In genomic region chr13:98540206-98540605, GRCm38 (mm10) we compare ENCODE assay signal across 27 mouse cellular contexts. TPM values are rescaled to one million over a fixed set of nuclear protein-coding genes. Genes with fewer than 3 reads are reported as not detected.
DNase-seq lines count a peak whose midpoint lies in the region; ATAC-seq lines count a peak whose summit lies in the region.
"Had no signal": no experiment of that assay in that cellular context is flagged by ENCODE, and none has a peak within 500 bp of the region (broad histone marks: within the 10 kb centered on the region; RNA-seq: fewer than 3 reads in every experiment).

No protein-coding gene starts in this region.

- WGBS in midbrain, embryonic 11.5 days = 92% methylated on average over 3 of the region's 3 CpGs
- 91% methylated on average over 3 of the region's 3 CpGs for WGBS in midbrain, embryonic 14.5 days
- 86% methylated on average over 3 of the region's 3 CpGs for WGBS in limb, embryonic 10.5 days

- H3K27ac ChIP-seq in midbrain, embryonic 11.5 days (ENCODE audit: low read depth, low read length) = no peak overlapping the region
- H3K27ac ChIP-seq in midbrain, embryonic 14.5 days (replicated peaks; ENCODE audit: low read depth, low read length) = no peak overlapping the region
- H3K27ac ChIP-seq in limb, embryonic 10.5 days = no peak overlapping the region
- H3K27ac ChIP-seq: embryonic facial prominence, embryonic 13.5 days; embryonic facial prominence, embryonic 15.5 days; forebrain, embryonic 10.5 days; forebrain, embryonic 12.5 days had no signal

- H3K9ac ChIP-seq in midbrain, embryonic 11.5 days (ENCODE audit: low read length) = no peak overlapping the region
- H3K9ac ChIP-seq in midbrain, embryonic 14.5 days (replicated peaks; ENCODE audit: low read length) = no peak overlapping the region
- H3K9ac ChIP-seq: embryonic facial prominence, embryonic 13.5 days; embryonic facial prominence, embryonic 15.5 days; forebrain, embryonic 12.5 days had no signal

- no peaks in the 10 kb centered on the region for H3K9me3 ChIP-seq in midbrain, embryonic 11.5 days (ENCODE audit: control insufficient read depth, low read length)
- H3K9me3 ChIP-seq in midbrain, embryonic 14.5 days (ENCODE audit: control insufficient read depth, low read length) = no peaks in the 10 kb centered on the region
- no peaks in the 10 kb centered on the region for H3K9me3 ChIP-seq in limb, embryonic 10.5 days (replicated peaks)
- H3K9me3 ChIP-seq: embryonic facial prominence, embryonic 13.5 days; embryonic facial prominence, embryonic 15.5 days; forebrain, embryonic 10.5 days; forebrain, embryonic 12.5 days; G1E had no signal

- peaks cover 15% of the 10 kb centered on the region; the same call in 1 of the 2 replicates for H3K27me3 ChIP-seq in midbrain, embryonic 11.5 days (ENCODE audit: control insufficient read depth, insufficient read depth, low read length)
- 0 out of 2 replicates have a peak, but pooled peaks cover 4% of the 10 kb centered on the region for H3K27me3 ChIP-seq in midbrain, embryonic 14.5 days (ENCODE audit: control insufficient read depth, insufficient read depth, low read length)
- H3K27me3 ChIP-seq in limb, embryonic 10.5 days (ENCODE audit: low read depth, poor library complexity, severe bottlenecking) = peaks cover 16% of the 10 kb centered on the region
- H3K27me3 ChIP-seq: CH12.LX, Patski had no signal

- no peaks in the 10 kb centered on the region for H3K36me3 ChIP-seq in midbrain, embryonic 11.5 days (ENCODE audit: control insufficient read depth, insufficient read depth, low read length)
- H3K36me3 ChIP-seq in midbrain, embryonic 14.5 days (ENCODE audit: control insufficient read depth, insufficient read depth, low read length) = no peaks in the 10 kb centered on the region
- H3K36me3 ChIP-seq in limb, embryonic 10.5 days = no peaks in the 10 kb centered on the region
- H3K36me3 ChIP-seq: embryonic facial prominence, embryonic 13.5 days; embryonic facial prominence, embryonic 15.5 days; forebrain, embryonic 10.5 days; forebrain, embryonic 12.5 days; G1E had no signal

- H3K4me3 ChIP-seq in midbrain, embryonic 11.5 days (ENCODE audit: low read depth, low read length) = no peak overlapping the region
- H3K4me3 ChIP-seq in midbrain, embryonic 14.5 days (replicated peaks; ENCODE audit: low read depth, low read length) = no peak overlapping the region
- H3K4me3 ChIP-seq in limb, embryonic 10.5 days = no peak overlapping the region
- H3K4me3 ChIP-seq: embryonic facial prominence, embryonic 13.5 days; embryonic facial prominence, embryonic 15.5 days; erythroblast, embryonic 14.5 days; forebrain, embryonic 10.5 days; forebrain, embryonic 12.5 days had no signal

- H3K4me1 ChIP-seq in midbrain, embryonic 11.5 days (ENCODE audit: control insufficient read depth, insufficient read depth, low read length) = peaks cover 3% of the 10 kb centered on the region; the same call in 1 of the 2 replicates
- H3K4me1 ChIP-seq in midbrain, embryonic 14.5 days (ENCODE audit: control insufficient read depth, insufficient read depth, low read length) = no peaks in the 10 kb centered on the region
- H3K4me1 ChIP-seq in limb, embryonic 10.5 days = peaks cover 19% of the 10 kb centered on the region

- H3K4me2 ChIP-seq in midbrain, embryonic 11.5 days = no peak overlapping the region
- no peak overlapping the region for H3K4me2 ChIP-seq in midbrain, embryonic 14.5 days (ENCODE audit: low read length)
- H3K4me2 ChIP-seq: embryonic facial prominence, embryonic 13.5 days; embryonic facial prominence, embryonic 15.5 days; forebrain, embryonic 12.5 days had no signal

- DNase-seq in heart, adult 11 months = peak; percentile 76
- DNase-seq in heart, adult 9 months (ENCODE audit: low spot score in 2 of 2) = no peak
- peak; percentile 80 for DNase-seq in midbrain, embryonic 11.5 days (ENCODE audit: low spot score, missing footprints)
- DNase-seq in midbrain, embryonic 14.5 days = no peak
- peak; percentile 26 for DNase-seq in limb, embryonic 10.5 days (ENCODE audit: low spot score)
- no peak for DNase-seq in thymus, postnatal 36 days
- DNase-seq: adrenal gland, adult 8-10 months; adrenal gland, postnatal 14 days; adrenal gland, postnatal 36 days; B cell, adult 2 months; cerebellum, adult 11-12 months; cerebellum, adult 2 months; cerebellum, adult 9-10 months; cerebellum, postnatal 10 days; cerebellum, postnatal 25 days had no signal

- no peak for ATAC-seq in midbrain, embryonic 11.5 days (ENCODE audit: low FRiP score)
- ATAC-seq in midbrain, embryonic 14.5 days (ENCODE audit: low FRiP score, low TSS enrichment) = no peak
- ATAC-seq: activated CD4-positive, CD25-positive, alpha-beta regulatory T cell, adult 4 months; CD4-positive, CD25-positive, alpha-beta regulatory T cell, adult 4 months; forebrain, embryonic 14.5 days; forebrain, embryonic 16.5 days; Patski had no signal

RNA-seq across cellular contexts. Expression of gene Gm10320, which starts 48.4 kb away (rescaled TPM):
- polyA plus RNA-seq in midbrain, embryonic 11.5 days (2014; fragmentation: Nextera tagmentation; extraction: Ambion mirVana) = 0.88 and 1.0 TPM in 2 replicates
- 0.67 and 0.70 TPM in 2 replicates for polyA plus RNA-seq in midbrain, embryonic 14.5 days (2014; fragmentation: Nextera tagmentation; extraction: Ambion mirVana)
- 0.70 and 1.5 TPM in 2 replicates for polyA plus RNA-seq in limb, embryonic 10.5 days (2016; fragmentation: Nextera tagmentation; extraction: Ambion mirVana)

Comparison
In these comparisons a context has a peak if more than half of its experiments do, and no peak if none do; other contexts are left out.
1. DNase-seq: peak in heart, adult 11 months (single experiment), midbrain, embryonic 11.5 days (single experiment) and limb, embryonic 10.5 days (single experiment); none in heart, adult 9 months (0 of 2), midbrain, embryonic 14.5 days (single experiment) and thymus, postnatal 36 days (0 of 2).